Mouse (Mus musculus): ENCODE data around the gene Smcr8. TPM values are rescaled to one million over a fixed set of nuclear protein-coding genes. Genes with fewer than 3 reads are reported as not detected.

Smcr8 gene
- total and polyA plus RNA-seq, 3 experiments = 17.0 to 20.5 TPM; not detected in 1

DNA sequence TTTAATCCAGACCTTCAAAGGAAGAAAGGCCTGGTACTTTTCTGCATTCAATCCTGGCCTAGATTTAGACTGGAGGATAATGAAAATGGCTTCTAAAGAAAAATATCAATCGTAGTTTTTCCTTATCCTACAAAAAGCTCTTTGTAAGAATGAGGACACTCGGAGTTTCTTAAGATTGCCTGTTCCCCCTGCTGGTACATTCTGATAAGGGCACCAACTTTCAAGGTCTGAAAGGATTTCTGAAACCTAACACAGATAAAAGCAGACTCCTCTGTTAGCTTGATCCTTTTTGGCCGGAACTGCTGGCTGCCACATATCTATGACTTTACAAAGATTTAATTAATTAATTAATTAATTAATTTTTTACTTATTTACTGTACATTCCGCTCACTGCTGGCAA lies 10.4 kb upstream of the Smcr8 start (continued):
- TF ChIP-seq RAD21 (IDR thresholded peaks at IDR 0.05; ENCODE audit: low read depth, low read length) (no peak; the same call in 1 of the 2 replicates), TCF12 (IDR thresholded peaks at IDR 0.05; ENCODE audit: low read depth, low read length) (peak; percentile 6; the same call in 1 of the 2 replicates), POLR2AphosphoS2 (IDR thresholded peaks at IDR 0.05; ENCODE audit: low read length) (no peak)

DNA sequence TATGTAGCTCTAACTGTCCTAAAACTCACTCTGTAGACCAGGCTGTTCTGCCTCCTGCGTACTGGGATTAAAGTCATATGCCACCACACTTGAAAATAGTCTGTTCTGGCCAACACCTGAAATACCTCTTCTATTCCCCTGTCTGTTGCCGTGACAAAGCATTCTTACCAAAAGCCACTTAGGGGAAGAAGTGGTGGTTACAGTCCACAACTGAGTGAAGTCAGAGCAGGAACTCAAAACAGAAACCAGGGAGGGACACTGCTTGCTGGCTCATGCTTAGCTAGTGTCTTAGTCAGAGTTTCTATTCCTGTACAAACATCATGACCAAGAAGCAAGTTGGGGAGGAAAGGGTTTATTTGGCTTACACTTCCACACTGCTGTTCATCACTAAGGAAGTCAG lies 8.0 kb upstream of the Smcr8 start:
- H3K27me3 ChIP-seq (ENCODE audit: control insufficient read depth in 1 of 2, insufficient read depth in 2 of 2, low read length in 2 of 2) = no peaks in the 10 kb centered on the region
- peaks cover 0 to 7% of the 10 kb centered on the region in 2 experiments; a peak in 3 of 4 replicates for H3K36me3 ChIP-seq (ENCODE audit: control insufficient read depth in 1 of 2, insufficient read depth in 2 of 2, low read length in 2 of 2)
- no peak for TF ChIP-seq POLR2A (IDR thresholded peaks at IDR 0.05; ENCODE audit: control insufficient read depth in 1 of 2, insufficient read depth in 1 of 2, low read depth in 1 of 2, low read length in 2 of 2, poor library complexity in 1 of 2)
- TF ChIP-seq TAL1 (IDR thresholded peaks at IDR 0.05; ENCODE audit: low read length) = no peak
- TF ChIP-seq SMC3 (IDR thresholded peaks at IDR 0.05; ENCODE audit: low read depth, low read length) = no peak
- TF ChIP-seq POLR2AphosphoS2 (IDR thresholded peaks at IDR 0.05; ENCODE audit: low read length) = no peak
- no peak for TF ChIP-seq ZMIZ1 (IDR thresholded peaks at IDR 0.05; ENCODE audit: low read depth, low read length)
- TF ChIP-seq NELFE (IDR thresholded peaks at IDR 0.05; ENCODE audit: low read depth, low read length) = no peak
- TF ChIP-seq MAFK (IDR thresholded peaks at IDR 0.05; ENCODE audit: borderline replicate concordance, low read depth, low read length) = no peak
- TF ChIP-seq CTCF (IDR thresholded peaks at IDR 0.05 in 2 of 3, conservative IDR thresholded peaks at IDR 0.05 in 1 of 3; ENCODE audit: control insufficient read depth in 1 of 3, insufficient read depth in 1 of 3, low read depth in 2 of 3, low read length in 3 of 3, poor library complexity in 1 of 3, severe bottlenecking in 1 of 3) = no peak
- TF ChIP-seq JUND (IDR thresholded peaks at IDR 0.05; ENCODE audit: low read depth, low read length) = no peak
- TF ChIP-seq ZKSCAN1 (IDR thresholded peaks at IDR 0.05; ENCODE audit: low read depth, low read length) = no peak
- H3K4me3 ChIP-seq (ENCODE audit: control insufficient read depth in 1 of 2, insufficient read depth in 1 of 2, low read depth in 2 of 2, low read length in 2 of 2) = no peak overlapping the region
- no peaks in the 10 kb centered on the region for H3K9me3 ChIP-seq (replicated peaks; ENCODE audit: insufficient read depth, low read length)
- no peak overlapping the region for H3K27ac ChIP-seq (ENCODE audit: control insufficient read depth, low read depth, low read length)
- DNase-seq (ENCODE audit: low read depth, low spot score) = no peak
- H3K4me1 ChIP-seq (ENCODE audit: control insufficient read depth in 1 of 2, insufficient read depth in 2 of 2, low read length in 2 of 2) = peaks cover 0 to 8% of the 10 kb centered on the region in 2 experiments; a peak in 1 of 4 replicates
- H3K79me2 ChIP-seq (ENCODE audit: control insufficient read depth, insufficient read depth, low read length, poor library complexity) = peaks cover 30% of the 10 kb centered on the region
- H3K9ac ChIP-seq (ENCODE audit: control insufficient read depth, low read depth, low read length, poor library complexity, severe bottlenecking) = no peak overlapping the region

DNA sequence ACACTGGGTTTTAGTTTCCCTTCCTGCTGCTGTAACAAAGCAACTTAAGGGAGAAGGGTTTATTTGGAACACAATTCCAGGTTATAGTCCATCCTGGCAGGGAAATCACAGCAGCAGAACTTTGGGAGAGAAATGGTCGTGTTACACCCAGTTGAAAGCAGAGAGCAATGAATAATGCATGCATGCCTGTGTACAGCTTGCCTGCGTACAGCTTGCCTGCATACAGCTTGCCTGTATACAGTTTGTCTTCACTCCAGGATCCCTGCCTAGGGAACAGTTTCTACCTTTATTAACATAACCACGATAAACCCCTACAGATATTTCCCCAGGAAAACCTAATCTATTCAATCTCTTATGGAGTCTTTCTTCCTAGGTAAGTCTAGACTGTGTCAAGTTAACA lies 6.5 kb upstream of the Smcr8 start:
- Histone ChIP-seq H3K27me3 (ENCODE audit: control insufficient read depth in 1 of 2, insufficient read depth in 2 of 2, low read length in 2 of 2) (no peaks in the 10 kb centered on the region), H3K4me1 (ENCODE audit: control insufficient read depth in 1 of 2, insufficient read depth in 2 of 2, low read length in 2 of 2) (peaks cover 0 to 19% of the 10 kb centered on the region in 2 experiments; a peak in 3 of 4 replicates), H3K36me3 (ENCODE audit: control insufficient read depth in 1 of 2, insufficient read depth in 2 of 2, low read length in 2 of 2) (peaks cover 0 to 21% of the 10 kb centered on the region in 2 experiments; a peak in 3 of 4 replicates), H3K4me3 (ENCODE audit: control insufficient read depth in 1 of 2, insufficient read depth in 1 of 2, low read depth in 2 of 2, low read length in 2 of 2) (no peak overlapping the region), H3K9me3 (replicated peaks; ENCODE audit: insufficient read depth, low read length) (no peaks in the 10 kb centered on the region), H3K79me2 (ENCODE audit: control insufficient read depth, insufficient read depth, low read length, poor library complexity) (peaks cover 38% of the 10 kb centered on the region), H3K9ac (ENCODE audit: control insufficient read depth, low read depth, low read length, poor library complexity, severe bottlenecking) (no peak overlapping the region), H3K27ac (ENCODE audit: control insufficient read depth, low read depth, low read length) (no peak overlapping the region)
- no peak for TF ChIP-seq GATA1 (IDR thresholded peaks at IDR 0.05; ENCODE audit: low read depth, low read length)
- DNase-seq (ENCODE audit: low read depth, low spot score) = no peak

DNA sequence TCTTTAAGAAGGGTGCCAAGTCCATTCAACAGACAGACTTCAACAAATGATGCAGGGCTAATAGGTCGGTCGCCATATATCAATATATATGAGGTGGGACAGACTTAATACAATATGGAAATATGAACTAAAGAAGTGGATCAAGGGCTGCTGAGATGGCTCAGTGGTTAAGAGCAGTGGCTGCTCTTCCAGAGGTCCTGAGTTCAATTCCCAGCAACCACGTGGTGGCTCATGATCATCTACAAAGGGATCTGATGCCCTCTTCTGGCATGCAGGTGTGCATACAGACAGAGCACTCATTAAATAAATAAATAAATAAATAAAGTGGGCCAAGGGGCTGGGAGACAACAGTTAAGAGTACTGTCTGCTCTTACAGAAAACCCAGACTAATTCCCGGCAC lies 5.2 kb upstream of the Smcr8 start:
- TF ChIP-seq CTCF (IDR thresholded peaks at IDR 0.05 in 2 of 3, conservative IDR thresholded peaks at IDR 0.05 in 1 of 3; ENCODE audit: control insufficient read depth in 1 of 3, insufficient read depth in 1 of 3, low read depth in 2 of 3, low read length in 3 of 3, poor library complexity in 1 of 3, severe bottlenecking in 1 of 3) (0 out of 6 replicates have a peak, but pooled peaks of 1 of the 3 experiments have one; percentile 3), SIN3A (IDR thresholded peaks at IDR 0.05; ENCODE audit: low read length) (no peak), TBP (IDR thresholded peaks at IDR 0.05; ENCODE audit: low read depth, low read length) (no peak), TAL1 (IDR thresholded peaks at IDR 0.05; ENCODE audit: low read length) (no peak), RAD21 (IDR thresholded peaks at IDR 0.05; ENCODE audit: low read depth, low read length) (peak; percentile 6)
- Histone ChIP-seq H3K4me1 (ENCODE audit: control insufficient read depth in 1 of 2, insufficient read depth in 2 of 2, low read length in 2 of 2) (peaks cover 0 to 19% of the 10 kb centered on the region in 2 experiments; a peak in 3 of 4 replicates), H3K9me3 (replicated peaks; ENCODE audit: insufficient read depth, low read length) (no peaks in the 10 kb centered on the region), H3K4me3 (ENCODE audit: control insufficient read depth in 1 of 2, insufficient read depth in 1 of 2, low read depth in 2 of 2, low read length in 2 of 2) (no peak overlapping the region), H3K9ac (ENCODE audit: control insufficient read depth, low read depth, low read length, poor library complexity, severe bottlenecking) (no peak overlapping the region), H3K27me3 (ENCODE audit: control insufficient read depth in 1 of 2, insufficient read depth in 2 of 2, low read length in 2 of 2) (no peaks in the 10 kb centered on the region), H3K36me3 (ENCODE audit: control insufficient read depth in 1 of 2, insufficient read depth in 2 of 2, low read length in 2 of 2) (peaks cover 0 to 25% of the 10 kb centered on the region in 2 experiments; a peak in 3 of 4 replicates), H3K27ac (ENCODE audit: control insufficient read depth, low read depth, low read length) (no peak overlapping the region), H3K79me2 (ENCODE audit: control insufficient read depth, insufficient read depth, low read length, poor library complexity) (peaks cover 46% of the 10 kb centered on the region)
- no peak for DNase-seq (ENCODE audit: low read depth, low spot score)

Data from MEL (cell line).